Mouse (Mus musculus) fat pad, adult 2 months (tissue): ENCODE data around the gene Slc25a21.

Experiments
- DNase-seq: peaks from one replicate; pipeline ENCODE4 v3.0.0-alpha.2; 2011; ENCODE audit warnings: low read depth, low spot score; ENCODE audit errors: extremely low read depth

The Slc25a21 gene

GRCm38 (mm10) chr12:56693411-56694098, 503.7 kb downstream of the Slc25a21 start:
- no peak for DNase-seq

- no peak for DNase-seq
Measured at GRCm38 (mm10) chr12:56692536-56692935, 504.7 kb downstream of the Slc25a21 start.

- DNase-seq, result no peak
Measured at GRCm38 (mm10) chr12:56691427-56692079, 505.7 kb downstream of the Slc25a21 start, which contains the start of gene Pax9. Pax9 (plus strand) TSS chr12:56691767.

GRCm38 (mm10) chr12:56691001-56691400, 506.3 kb downstream of the Slc25a21 start:
- DNase-seq, result no peak

GRCm38 (mm10) chr12:56690366-56690765, 506.9 kb downstream of the Slc25a21 start:
- DNase-seq, result no peak

GRCm38 (mm10) chr12:56689736-56690135, 507.5 kb downstream of the Slc25a21 start:
- DNase-seq, result no peak

GRCm38 (mm10) chr12:56689331-56689730, 507.9 kb downstream of the Slc25a21 start:
- no peak for DNase-seq

GRCm38 (mm10) chr12:56688920-56689319, 508.4 kb downstream of the Slc25a21 start:
- no peak for DNase-seq

- no peak for DNase-seq
Measured at GRCm38 (mm10) chr12:56688482-56688840, 508.8 kb downstream of the Slc25a21 start.

- no peak for DNase-seq
Measured at GRCm38 (mm10) chr12:56687640-56688481, 509.4 kb downstream of the Slc25a21 start.

GRCm38 (mm10) chr12:56681096-56681811, 516.0 kb downstream of the Slc25a21 start:
- no peak for DNase-seq

- no peak for DNase-seq
Measured at GRCm38 (mm10) chr12:56677620-56678019, 519.7 kb downstream of the Slc25a21 start.

- no peak for DNase-seq
Measured at GRCm38 (mm10) chr12:56674726-56675125, 522.5 kb downstream of the Slc25a21 start.

GRCm38 (mm10) chr12:56670795-56671194, 526.5 kb downstream of the Slc25a21 start:
- DNase-seq, result no peak

GRCm38 (mm10) chr12:56669451-56670122, 527.7 kb downstream of the Slc25a21 start:
- no peak for DNase-seq
